Mouse (Mus musculus) megakaryocyte-erythroid progenitor cell, adult 5-6 weeks (primary cell): Measurements from ENCODE around the gene Zfhx3. TPM values are rescaled to one million over a fixed set of nuclear protein-coding genes. Genes with fewer than 3 reads are reported as not detected.

Source experiments
- ATAC-seq: replicated peaks from 2 replicates; pipeline ENCODE4 v1.8.0; 2016; ENCODE audit warnings: mild to moderate bottlenecking, inconsistent platforms; ENCODE audit not compliant: severe bottlenecking, poor library complexity, low FRiP score, low TSS enrichment
- total RNA-seq, 2 experiments: library from RNA; stranded (forward) in 1 of 2; stranded (reverse) in 1 of 2; fragments of 200-1000, 215-1000 nt in 1 of 2; fragments of >200 nt in 1 of 2; fragmentation: Nextera tagmentation in 1 of 2; gene quantifications; 2 replicates each; pipeline ENCODE4 v1.2.3; 2014 to 2017

The Zfhx3 gene
- total RNA-seq, 2 experiments from 2014 or later: 0.28 to 2.9 TPM

DNA sequence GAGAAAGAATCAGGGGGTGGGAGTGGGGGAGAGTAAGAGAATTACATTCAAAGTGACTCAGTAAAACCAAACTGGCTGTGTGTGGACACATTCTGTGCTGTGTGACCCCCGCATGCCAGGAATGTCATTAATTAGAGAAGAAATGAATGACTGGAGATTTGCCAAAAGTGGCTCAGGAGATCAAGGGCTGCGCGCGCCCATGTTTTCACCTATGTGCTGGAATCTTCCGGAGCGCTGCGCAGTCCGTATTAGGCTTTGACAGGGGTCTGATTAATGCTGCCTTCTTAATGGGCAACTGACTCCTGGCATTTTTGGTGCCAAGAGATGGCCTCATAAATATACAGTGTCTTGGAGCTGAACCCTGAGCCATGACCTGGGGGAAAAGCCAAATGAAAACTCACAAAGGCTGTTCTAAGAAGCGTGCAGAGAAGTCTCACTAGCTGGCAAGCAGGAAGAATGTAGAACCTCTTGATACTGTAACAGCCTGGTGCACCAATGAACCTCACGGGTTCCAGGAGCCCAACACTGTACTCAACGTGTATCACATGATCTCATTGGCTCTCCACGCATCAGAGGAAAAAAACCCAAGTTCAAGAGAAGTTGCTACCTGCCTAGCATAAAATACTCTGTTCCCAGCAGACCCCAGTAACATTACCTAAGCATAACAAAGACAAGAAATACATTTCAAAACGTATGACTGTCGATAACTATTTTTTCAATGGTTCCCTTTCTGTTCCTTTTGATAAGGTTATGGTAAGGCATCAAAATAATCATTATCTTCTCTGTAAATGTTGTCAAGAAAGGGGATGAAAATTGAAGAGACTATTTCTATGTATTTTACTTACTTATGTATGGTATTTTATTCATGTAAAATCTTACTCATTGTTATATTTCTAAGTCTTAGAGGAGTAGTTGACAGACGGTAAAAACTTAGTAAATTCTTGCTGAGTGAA, 1057.1 kb downstream of the Zfhx3 start:
- ATAC-seq: no peak

DNA sequence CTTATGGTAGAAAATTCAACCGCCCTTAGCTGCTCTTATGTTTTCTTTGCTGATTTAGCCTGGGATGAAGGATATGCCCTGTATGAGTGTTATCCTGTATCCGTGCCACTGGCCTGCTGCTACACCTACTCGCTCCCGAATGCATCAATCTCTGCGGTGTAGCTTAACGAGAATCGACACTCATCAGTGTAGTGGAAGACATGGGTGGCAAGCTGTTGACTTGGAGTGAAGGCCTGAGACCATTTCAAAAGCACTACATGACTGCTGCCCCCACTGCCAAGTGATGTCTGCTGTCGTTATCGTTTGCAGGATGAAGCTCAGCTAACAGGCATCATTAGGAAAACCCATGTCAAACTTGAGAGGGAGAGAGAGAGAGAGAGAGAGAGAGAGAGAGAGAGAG, 1058.6 kb downstream of the Zfhx3 start:
- no peak for ATAC-seq

DNA sequence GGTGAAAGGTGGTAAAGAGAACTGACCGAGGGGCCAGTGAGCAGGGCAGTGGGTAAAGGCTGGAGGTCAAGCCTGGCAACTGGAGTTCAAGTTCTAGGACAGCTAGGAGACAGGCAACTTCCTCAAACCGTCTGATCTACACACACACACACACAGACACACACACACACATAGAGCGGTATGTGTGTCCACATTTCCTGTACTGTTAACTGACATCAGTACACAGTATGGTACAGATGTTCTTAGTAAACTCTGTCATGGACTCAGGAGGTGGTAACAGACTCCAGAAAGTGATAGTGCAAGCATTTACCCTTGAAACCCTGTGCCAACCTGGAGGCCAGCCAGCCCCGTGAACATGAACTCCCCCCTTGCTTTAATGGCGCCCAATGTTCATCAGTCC, 1059.5 kb downstream of the Zfhx3 start:
- ATAC-seq: no peak

DNA sequence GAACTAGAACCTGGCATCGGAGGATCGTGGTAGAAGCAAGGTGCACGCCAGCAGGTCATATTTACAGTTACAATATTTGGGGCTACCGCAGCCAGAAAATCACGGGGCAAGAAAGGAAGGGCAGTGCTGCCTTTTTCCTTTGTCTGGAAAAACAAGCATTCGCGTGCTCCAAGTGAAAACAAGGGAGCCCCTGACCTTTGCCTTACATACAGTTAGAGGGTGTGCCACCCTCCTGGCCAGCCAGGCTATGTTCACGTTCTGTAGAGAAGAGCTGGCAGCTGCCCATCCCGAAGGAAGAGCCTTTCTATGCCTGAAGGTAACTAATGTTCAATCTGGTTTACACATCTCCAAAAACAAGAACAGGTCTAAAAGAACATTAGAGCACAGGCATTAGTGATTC, 1064.5 kb downstream of the Zfhx3 start:
- no peak for ATAC-seq
